Mouse (Mus musculus) small intestine, adult 2 months (tissue): ENCODE measurements around the gene Lef1.

Source experiments
- CTCF ChIP-seq: fragments of 200-500 bp; IDR thresholded peaks from 2 replicates; pipeline ENCODE4 v1.5.1; 2012; ENCODE audit warnings: low read depth, mild to moderate bottlenecking, control low read depth, inconsistent platforms, low read length, moderate library complexity, mixed read lengths; ENCODE audit not compliant: insufficient replicate concordance, insufficient read length; ENCODE audit errors: extremely low read depth
- POLR2A ChIP-seq: fragments of 200-500 bp; IDR thresholded peaks from 2 replicates; pipeline ENCODE4 v1.6.1; 2012; ENCODE audit warnings: low read depth, mild to moderate bottlenecking, control low read depth, inconsistent platforms, low read length, moderate library complexity

GRCm38 (mm10) chr3:131072661-131073060, 37.6 kb upstream of the Lef1 start:
- TF ChIP-seq CTCF (no peak), POLR2A (no peak)
